Mouse (Mus musculus): ENCODE data around the gene Ube2j1.

DNA sequence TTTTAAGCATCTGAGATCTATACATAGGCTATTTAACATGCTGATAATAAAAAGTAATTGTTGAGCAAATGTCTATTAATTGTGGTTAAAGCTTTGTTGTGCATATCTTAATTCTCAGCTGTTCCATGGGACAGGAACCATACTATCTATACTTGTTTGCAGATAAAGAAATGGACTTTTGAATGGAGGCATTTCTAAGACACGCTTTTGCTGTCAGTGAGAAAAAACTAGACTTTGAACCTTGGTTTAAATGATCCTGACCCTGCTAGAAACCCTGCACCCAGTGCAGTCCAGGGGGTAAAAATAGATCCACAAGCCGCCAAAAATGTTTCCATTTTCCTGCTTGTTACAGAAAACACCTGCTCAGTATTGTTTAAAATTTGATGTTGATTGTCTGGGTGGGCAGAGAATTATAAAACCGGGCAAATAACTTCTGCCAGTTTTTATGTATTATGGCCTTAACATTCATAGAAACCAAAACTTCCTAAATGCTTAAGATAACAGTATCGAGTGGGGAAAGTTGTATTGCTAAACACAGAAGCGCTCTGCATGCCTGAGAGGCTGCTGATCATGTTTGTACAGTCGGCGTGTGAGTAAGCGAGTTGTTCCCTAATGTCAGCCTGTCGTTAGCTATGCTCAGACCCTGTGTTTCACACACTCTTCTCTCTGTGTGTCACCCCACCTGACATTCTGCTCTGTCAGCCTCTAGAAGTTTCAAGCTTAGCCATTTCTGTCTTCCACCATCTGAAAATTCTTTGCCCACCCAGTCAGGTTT lies 23.6 kb upstream of the Ube2j1 start:
- no peak for TF ChIP-seq POLR2A (IDR thresholded peaks at IDR 0.05; ENCODE audit: low read depth, low read length)
- TF ChIP-seq CTCF (conservative IDR thresholded peaks at IDR 0.05; ENCODE audit: insufficient read depth, insufficient read length, low read depth, low read length) = no peak
